28 mouse cellular contexts compared by ENCODE assay signal in genomic region chr7:81855694-81856093, GRCm38 (mm10). TPM values are rescaled to one million over a fixed set of nuclear protein-coding genes. Genes with fewer than 3 reads are reported as not detected.
A peak's percentile ranks its signal among the peaks of the same experiment; 100 is the strongest.
DNase-seq lines count a peak whose midpoint lies in the region; ATAC-seq and TF ChIP-seq lines count a peak whose summit lies in the region.
"Had no signal": no experiment of that assay in that cellular context is flagged by ENCODE, and none has a peak within 500 bp of the region (broad histone marks: within the 10 kb centered on the region; RNA-seq: fewer than 3 reads in every experiment).

TSS of gene Gm10160 (minus strand) at chr7:81855794.

- no peaks in the 10 kb centered on the region for H3K79me2 ChIP-seq in myocyte (ENCODE audit: control insufficient read depth, insufficient read depth)

- H3K27ac ChIP-seq in heart, embryonic 12.5 days (ENCODE audit: poor library complexity, severe bottlenecking) = peak within 1 kb of the TSS; percentile 71
- H3K27ac ChIP-seq in lung, embryonic 14.5 days (ENCODE audit: low read depth) = no peak within 1 kb of the TSS
- H3K27ac ChIP-seq in liver, embryonic 12.5 days = no peak within 1 kb of the TSS
- H3K27ac ChIP-seq: forebrain, embryonic 13.5 days; hindbrain, embryonic 10.5 days; limb, embryonic 12.5 days had no signal

- no peak for DNase-seq in heart, adult 18-20 months
- no peak for DNase-seq in lung, embryonic 14.5 days
- no peak for DNase-seq in lung, adult 2 months
- DNase-seq in Muller cell, postnatal 12 days (ENCODE audit: inconsistent ontology term) = no peak
- DNase-seq in frontal cortex, postnatal 36 days (ENCODE audit: low spot score in 2 of 2) = no peak
- DNase-seq: cerebellum, adult 8-10 months; gastrocnemius, postnatal 25 days; kidney, adult 11 months; lung, postnatal 10 days; right cerebral cortex, adult 18-20 months; thymus, postnatal 14 days had no signal

- 70% methylated on average over 1 of the region's 1 CpGs for WGBS in heart, embryonic 12.5 days
- 64% methylated on average over 1 of the region's 1 CpGs for WGBS in lung, embryonic 14.5 days
- WGBS in lung, adult 2 months = 97% methylated on average over 1 of the region's 1 CpGs
- 70% methylated on average over 1 of the region's 1 CpGs for WGBS in liver, embryonic 12.5 days (ENCODE audit: insufficient replicate concordance)

- peak within 1 kb of the TSS; percentile 58 for H3K4me2 ChIP-seq in heart, embryonic 12.5 days
- peak within 1 kb of the TSS; percentile 36 for H3K4me2 ChIP-seq in lung, embryonic 14.5 days
- peak within 1 kb of the TSS; percentile 36 for H3K4me2 ChIP-seq in liver, embryonic 12.5 days
- H3K4me2 ChIP-seq in myocyte (ENCODE audit: low read depth) = peak within 1 kb of the TSS; percentile 62
- H3K4me2 ChIP-seq: forebrain, embryonic 13.5 days; limb, embryonic 12.5 days; midbrain, embryonic 11.5 days had no signal

- H3K4me3 ChIP-seq in heart, embryonic 12.5 days = no peak within 1 kb of the TSS
- no peak within 1 kb of the TSS for H3K4me3 ChIP-seq in lung, embryonic 14.5 days (ENCODE audit: low read depth, low read length)
- no peak within 1 kb of the TSS for H3K4me3 ChIP-seq in lung, adult 2 months (replicated peaks; ENCODE audit: extremely low read depth, low read depth, low read length)
- no peak within 1 kb of the TSS for H3K4me3 ChIP-seq in liver, embryonic 12.5 days
- H3K4me3 ChIP-seq in myocyte = no peak within 1 kb of the TSS
- H3K4me3 ChIP-seq: forebrain, embryonic 13.5 days; hindbrain, embryonic 10.5 days; limb, embryonic 12.5 days had no signal

- H3K36me3 ChIP-seq in heart, embryonic 12.5 days = no peaks in the 10 kb centered on the region
- H3K36me3 ChIP-seq in lung, embryonic 14.5 days (ENCODE audit: insufficient read depth) = no peaks in the 10 kb centered on the region
- no peaks in the 10 kb centered on the region for H3K36me3 ChIP-seq in liver, embryonic 12.5 days
- H3K36me3 ChIP-seq in myocyte (ENCODE audit: control insufficient read depth, insufficient read depth) = no peaks in the 10 kb centered on the region
- H3K36me3 ChIP-seq: hindbrain, embryonic 10.5 days; limb, embryonic 12.5 days had no signal

- H3ac ChIP-seq in myocyte (ENCODE audit: control insufficient read depth, insufficient read length) = no peak within 1 kb of the TSS

- TF ChIP-seq CTCF in lung, embryonic 14.5 days (IDR thresholded peaks at IDR 0.05; ENCODE audit: low read depth) = no peak
- TF ChIP-seq CTCF in lung, adult 2 months (IDR thresholded peaks at IDR 0.05; ENCODE audit: insufficient read depth, low read length) = no peak

- ATAC-seq in heart, embryonic 12.5 days (ENCODE audit: insufficient number of reproducible peaks, low FRiP score) = no peak
- ATAC-seq in lung, embryonic 14.5 days (ENCODE audit: insufficient read depth) = no peak
- ATAC-seq in liver, embryonic 12.5 days = no peak
- ATAC-seq: forebrain, embryonic 13.5 days had no signal

- no peak for TF ChIP-seq POLR2A in lung, adult 2 months (IDR thresholded peaks at IDR 0.05; ENCODE audit: borderline replicate concordance, extremely low read depth, low read depth, low read length)
- no peak for TF ChIP-seq POLR2A in myocyte (IDR thresholded peaks at IDR 0.05; ENCODE audit: insufficient read length, low read depth)

- H3K4me1 ChIP-seq in heart, embryonic 12.5 days (replicated peaks) = peaks cover 37% of the 10 kb centered on the region
- H3K4me1 ChIP-seq in lung, embryonic 14.5 days (ENCODE audit: insufficient read depth) = no peaks in the 10 kb centered on the region
- peaks cover 5% of the 10 kb centered on the region; the same call in 1 of the 2 replicates for H3K4me1 ChIP-seq in lung, adult 2 months (ENCODE audit: control insufficient read depth, insufficient read depth, low read length)
- H3K4me1 ChIP-seq in liver, embryonic 12.5 days = peaks cover 34% of the 10 kb centered on the region

- no peak within 1 kb of the TSS for H3K9ac ChIP-seq in heart, embryonic 12.5 days
- no peak within 1 kb of the TSS for H3K9ac ChIP-seq in lung, embryonic 14.5 days
- H3K9ac ChIP-seq in liver, embryonic 12.5 days = no peak within 1 kb of the TSS
- H3K9ac ChIP-seq: forebrain, embryonic 13.5 days; limb, embryonic 12.5 days had no signal

- H3K27me3 ChIP-seq in heart, embryonic 12.5 days (replicated peaks) = peaks cover 6% of the 10 kb centered on the region; the same call in 1 of the 2 replicates
- peaks cover 37% of the 10 kb centered on the region for H3K27me3 ChIP-seq in lung, embryonic 14.5 days (ENCODE audit: insufficient read depth, low read length)
- peaks cover 50% of the 10 kb centered on the region for H3K27me3 ChIP-seq in liver, embryonic 12.5 days (replicated peaks)
- H3K27me3 ChIP-seq in myocyte (ENCODE audit: control insufficient read depth, insufficient read depth, insufficient read length) = peaks cover 15% of the 10 kb centered on the region

- H3K9me3 ChIP-seq in heart, embryonic 12.5 days (replicated peaks) = no peaks in the 10 kb centered on the region
- no peaks in the 10 kb centered on the region for H3K9me3 ChIP-seq in lung, embryonic 14.5 days (ENCODE audit: low read depth, low read length)
- H3K9me3 ChIP-seq in liver, embryonic 12.5 days (replicated peaks) = no peaks in the 10 kb centered on the region
- H3K9me3 ChIP-seq: forebrain, embryonic 13.5 days; hindbrain, embryonic 10.5 days; limb, embryonic 12.5 days had no signal

TF ChIP-seq in myocyte, 11 proteins besides CTCF, POLR2A, EP300 and RAD21:
- TF ChIP-seq USF1 (IDR thresholded peaks at IDR 0.05; ENCODE audit: low read depth) (no peak), MAX (IDR thresholded peaks at IDR 0.05; ENCODE audit: low read depth) (no peak), E2F4 (IDR thresholded peaks at IDR 0.05; ENCODE audit: insufficient read depth) (no peak), SRF (IDR thresholded peaks at IDR 0.05; ENCODE audit: control insufficient read depth, insufficient read length, low read depth) (no peak), CEBPB (IDR thresholded peaks at IDR 0.05; ENCODE audit: insufficient read depth, poor library complexity, severe bottlenecking) (no peak)

RNA-seq across cellular contexts. Expression of gene Gm10160, which starts in this region (rescaled TPM):
- not detected in 2 replicates for polyA plus RNA-seq in heart, embryonic 12.5 days (2016; fragmentation: Nextera tagmentation; extraction: Ambion mirVana)
- total RNA-seq in heart, adult 18-20 months (2021) = not detected
- polyA plus RNA-seq in lung, embryonic 14.5 days (2014; fragmentation: Nextera tagmentation; extraction: Ambion mirVana) = not detected in 2 replicates
- not detected in 2 replicates for polyA plus RNA-seq in lung, adult 2 months (2012; rRNA removed)
- polyA plus RNA-seq in liver, embryonic 12.5 days (2016; fragmentation: Nextera tagmentation; extraction: Ambion mirVana) = not detected in 2 replicates
- polyA plus RNA-seq in myocyte (2012; fragmentation: generic; extraction: Trizol) = not detected
- total RNA-seq: adrenal gland, postnatal 36 days; CH12.LX; common myeloid progenitor, adult 5-6 weeks; gastrocnemius, postnatal 25 days; layer of hippocampus, postnatal 25 days; left cerebral cortex, postnatal 10 days; MEL had no signal
- polyA plus RNA-seq: embryonic facial prominence, embryonic 11.5 days; forebrain, embryonic 13.5 days; hindbrain, embryonic 10.5 days; kidney, embryonic 16.5 days; limb, embryonic 12.5 days; midbrain, embryonic 11.5 days; neural tube, embryonic 11.5 days; testis, adult 2 months had no signal
